ENCODE assay signal across 13 mouse cellular contexts in the genomic region with DNA sequence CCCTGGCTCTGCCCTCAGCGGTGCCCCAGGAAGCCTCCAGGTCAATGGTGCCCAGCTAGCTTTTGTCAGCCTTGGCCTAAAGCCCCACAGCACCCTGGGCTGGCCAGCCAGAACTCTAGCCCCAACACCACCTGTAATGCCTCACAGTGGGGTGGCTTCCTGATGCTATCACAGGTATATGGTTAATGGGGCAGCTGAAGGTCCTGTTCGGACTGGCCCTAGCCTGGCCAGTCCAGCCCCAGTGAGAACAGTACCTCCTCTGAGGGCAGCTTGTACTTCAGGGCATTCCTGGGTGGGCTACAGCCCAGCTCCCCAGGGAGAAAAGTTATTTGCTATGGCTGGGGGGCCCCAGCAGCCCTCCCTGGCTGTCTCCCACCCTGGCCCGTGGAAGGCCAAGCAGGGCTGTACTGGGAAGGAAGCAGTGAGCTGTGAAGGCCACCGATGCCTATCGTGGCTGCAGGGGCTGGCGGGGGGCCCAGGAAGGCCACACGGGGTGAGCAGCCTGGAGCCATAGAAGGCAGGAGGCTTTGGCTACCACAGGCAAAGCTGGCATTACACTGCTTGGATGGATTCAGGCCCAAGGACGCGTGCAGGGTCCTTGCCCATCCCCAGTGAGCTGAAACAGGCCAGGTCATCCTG. TPM values are rescaled to one million over a fixed set of nuclear protein-coding genes. Genes with fewer than 3 reads are reported as not detected.
DNase-seq lines count a peak whose midpoint lies in the region; ATAC-seq and TF ChIP-seq lines count a peak whose summit lies in the region.
"Had no signal": no experiment of that assay in that cellular context is flagged by ENCODE, and none has a peak within 500 bp of the region (broad histone marks: within the 10 kb centered on the region; RNA-seq: fewer than 3 reads in every experiment).

No protein-coding gene starts in this region.

- no peaks in the 10 kb centered on the region for H3K36me3 ChIP-seq in forebrain, embryonic 10.5 days (replicated peaks)
- no peaks in the 10 kb centered on the region for H3K36me3 ChIP-seq in forebrain, embryonic 15.5 days
- no peaks in the 10 kb centered on the region for H3K36me3 ChIP-seq in kidney, postnatal 0 days (ENCODE audit: insufficient read depth, low read length)
- H3K36me3 ChIP-seq: hindbrain, embryonic 15.5 days had no signal

- no peak for TF ChIP-seq CTCF in kidney, postnatal 0 days (IDR thresholded peaks at IDR 0.05; ENCODE audit: low read depth)

- WGBS in forebrain, embryonic 10.5 days: 63% methylated on average over 9 of the region's 9 CpGs
- WGBS in forebrain, embryonic 15.5 days: 60% methylated on average over 9 of the region's 9 CpGs
- WGBS in kidney, postnatal 0 days: 31% methylated on average over 9 of the region's 9 CpGs

- no peaks in the 10 kb centered on the region for H3K9me3 ChIP-seq in forebrain, embryonic 10.5 days
- no peaks in the 10 kb centered on the region for H3K9me3 ChIP-seq in forebrain, embryonic 15.5 days
- no peaks in the 10 kb centered on the region for H3K9me3 ChIP-seq in kidney, postnatal 0 days (replicated peaks; ENCODE audit: low read length)
- H3K9me3 ChIP-seq: hindbrain, embryonic 15.5 days had no signal

- peaks cover 46% of the 10 kb centered on the region for H3K4me1 ChIP-seq in forebrain, embryonic 10.5 days
- H3K4me1 ChIP-seq in forebrain, embryonic 15.5 days: peaks cover 14% of the 10 kb centered on the region
- H3K4me1 ChIP-seq in kidney, postnatal 0 days (replicated peaks; ENCODE audit: insufficient read depth, low read length): peaks cover 5% of the 10 kb centered on the region

- no peak overlapping the region for H3K4me3 ChIP-seq in forebrain, embryonic 10.5 days
- no peak overlapping the region for H3K4me3 ChIP-seq in forebrain, embryonic 15.5 days
- H3K4me3 ChIP-seq in kidney, postnatal 0 days (replicated peaks; ENCODE audit: low read depth, low read length): no peak overlapping the region
- H3K4me3 ChIP-seq: hindbrain, embryonic 15.5 days; left cerebral cortex, adult 2 months had no signal

- no peak for ATAC-seq in forebrain, embryonic 15.5 days (replicated peaks)
- ATAC-seq in kidney, postnatal 0 days (replicated peaks; ENCODE audit: low FRiP score, low read depth): peak; percentile 70
- ATAC-seq: forebrain, embryonic 16.5 days had no signal

- no peak overlapping the region for H3K9ac ChIP-seq in forebrain, embryonic 15.5 days (replicated peaks)
- no peak overlapping the region for H3K9ac ChIP-seq in kidney, postnatal 0 days (ENCODE audit: low read depth, low read length)
- H3K9ac ChIP-seq: hindbrain, embryonic 15.5 days had no signal

- H3K27me3 ChIP-seq in forebrain, embryonic 10.5 days (ENCODE audit: poor library complexity, severe bottlenecking): peaks cover 19% of the 10 kb centered on the region
- H3K27me3 ChIP-seq in forebrain, embryonic 15.5 days: peaks cover 8% of the 10 kb centered on the region
- no peaks in the 10 kb centered on the region for H3K27me3 ChIP-seq in kidney, postnatal 0 days (ENCODE audit: insufficient read depth, low read length)

- H3K4me2 ChIP-seq in forebrain, embryonic 15.5 days (replicated peaks): no peak overlapping the region
- H3K4me2 ChIP-seq in kidney, postnatal 0 days (ENCODE audit: low read length): no peak overlapping the region
- H3K4me2 ChIP-seq: hindbrain, embryonic 15.5 days had no signal

- peak overlapping the region; percentile 65 for H3K27ac ChIP-seq in forebrain, embryonic 10.5 days
- no peak overlapping the region for H3K27ac ChIP-seq in forebrain, embryonic 15.5 days (replicated peaks)
- peak overlapping the region; percentile 71 for H3K27ac ChIP-seq in kidney, postnatal 0 days
- H3K27ac ChIP-seq: hindbrain, embryonic 15.5 days; left cerebral cortex, adult 2 months had no signal

- DNase-seq in forebrain, embryonic 10.5 days (ENCODE audit: extremely low spot score, low spot score): no peak
- peak; percentile 32 for DNase-seq in urinary bladder, postnatal 14 days (ENCODE audit: low spot score)
- no peak for DNase-seq in urinary bladder, postnatal 25 days (ENCODE audit: low spot score)
- DNase-seq in kidney, postnatal 0 days (ENCODE audit: low spot score): peak; percentile 15
- peak; percentile 56 for DNase-seq in testis, postnatal 14 days (ENCODE audit: low spot score)
- DNase-seq in left cerebral cortex, adult 11 months (ENCODE audit: low spot score): no peak
- no peak for DNase-seq in lung, adult 18-20 months
- DNase-seq: lung, postnatal 14 days; right cerebral cortex, postnatal 14 days had no signal

RNA-seq across cellular contexts. Expression of a gene that starts 0.9 kb away (rescaled TPM):
- 0.89 TPM in 1 of 2 replicates, not detected in the other for polyA plus RNA-seq in forebrain, embryonic 10.5 days (2016; fragmentation: Nextera tagmentation; extraction: Ambion mirVana)
- polyA plus RNA-seq in forebrain, embryonic 15.5 days (2015; fragmentation: Nextera tagmentation; extraction: Ambion mirVana): not detected in 2 replicates
- polyA plus RNA-seq in kidney, postnatal 0 days (2015; fragmentation: Nextera tagmentation; extraction: Ambion mirVana): 1.1 and 2.5 TPM in 2 replicates
- polyA plus RNA-seq: forebrain, embryonic 16.5 days had no signal

RNA-seq across cellular contexts. Expression of a gene that starts 0.9 kb away (rescaled TPM):
- polyA plus RNA-seq in forebrain, embryonic 10.5 days (2016; fragmentation: Nextera tagmentation; extraction: Ambion mirVana): 68.4 and 75.6 TPM in 2 replicates
- 51.7 and 53.4 TPM in 2 replicates for polyA plus RNA-seq in forebrain, embryonic 15.5 days (2015; fragmentation: Nextera tagmentation; extraction: Ambion mirVana)
- polyA plus RNA-seq in kidney, postnatal 0 days (2015; fragmentation: Nextera tagmentation; extraction: Ambion mirVana): 69.5 and 70.2 TPM in 2 replicates

RNA-seq across cellular contexts. Expression of a gene that starts 6.7 kb away (rescaled TPM):
- 0.09 and 0.14 TPM in 2 replicates for polyA plus RNA-seq in forebrain, embryonic 10.5 days (2016; fragmentation: Nextera tagmentation; extraction: Ambion mirVana)
- polyA plus RNA-seq in forebrain, embryonic 15.5 days (2015; fragmentation: Nextera tagmentation; extraction: Ambion mirVana): 0.09 TPM in 1 of 2 replicates, not detected in the other
- 6.8 and 7.2 TPM in 2 replicates for polyA plus RNA-seq in kidney, postnatal 0 days (2015; fragmentation: Nextera tagmentation; extraction: Ambion mirVana)
- polyA plus RNA-seq: forebrain, embryonic 16.5 days had no signal

RNA-seq across cellular contexts. Expression of a gene that starts 26.1 kb away (rescaled TPM):
- 29.4 and 30.9 TPM in 2 replicates for polyA plus RNA-seq in forebrain, embryonic 10.5 days (2016; fragmentation: Nextera tagmentation; extraction: Ambion mirVana)
- polyA plus RNA-seq in forebrain, embryonic 15.5 days (2015; fragmentation: Nextera tagmentation; extraction: Ambion mirVana): 50.8 and 52.6 TPM in 2 replicates
- polyA plus RNA-seq in kidney, postnatal 0 days (2015; fragmentation: Nextera tagmentation; extraction: Ambion mirVana): 20.4 and 22.1 TPM in 2 replicates

RNA-seq across cellular contexts. Expression of a gene that starts 40.0 kb away (rescaled TPM):
- polyA plus RNA-seq in forebrain, embryonic 10.5 days (2016; fragmentation: Nextera tagmentation; extraction: Ambion mirVana): 31.8 and 37.0 TPM in 2 replicates
- polyA plus RNA-seq in forebrain, embryonic 15.5 days (2015; fragmentation: Nextera tagmentation; extraction: Ambion mirVana): 23.9 and 24.8 TPM in 2 replicates
- 17.0 and 19.8 TPM in 2 replicates for polyA plus RNA-seq in kidney, postnatal 0 days (2015; fragmentation: Nextera tagmentation; extraction: Ambion mirVana)

Comparison
In these comparisons a context has a peak if more than half of its experiments do, and no peak if none do; other contexts are left out.
1. DNase-seq: peak in urinary bladder, postnatal 14 days (single experiment), kidney, postnatal 0 days (single experiment) and testis, postnatal 14 days (single experiment); none in forebrain, embryonic 10.5 days (single experiment), urinary bladder, postnatal 25 days (single experiment), left cerebral cortex, adult 11 months (single experiment) and lung, adult 18-20 months (0 of 2).